Mouse (Mus musculus): ENCODE measurements at regions not wholly inside any gene's neighbourhood (a gene's known extent, or its start where the extent isn't known, plus 50 kb on each side); places are given as distances from the start of the nearest gene placed in this dataset.

GRCm38 (mm10) chrX:129448545-129448944 lies 301.0 kb upstream of the Diaph2 start:
- H3K9ac ChIP-seq (ENCODE audit: control insufficient read depth, low read depth, low read length, poor library complexity, severe bottlenecking): no peak overlapping the region
- H3K36me3 ChIP-seq (ENCODE audit: control insufficient read depth in 1 of 2, insufficient read depth in 2 of 2, low read length in 2 of 2): no peaks in the 10 kb centered on the region
- DNase-seq (ENCODE audit: low read depth, low spot score): no peak
- no peaks in the 10 kb centered on the region for H3K27me3 ChIP-seq (ENCODE audit: control insufficient read depth in 1 of 2, insufficient read depth in 2 of 2, low read length in 2 of 2)
- no peak overlapping the region for H3K4me3 ChIP-seq (ENCODE audit: control insufficient read depth in 1 of 2, insufficient read depth in 1 of 2, low read depth in 2 of 2, low read length in 2 of 2)
- no peaks in the 10 kb centered on the region for H3K9me3 ChIP-seq (replicated peaks; ENCODE audit: insufficient read depth, low read length)
- no peaks in the 10 kb centered on the region for H3K4me1 ChIP-seq (ENCODE audit: control insufficient read depth in 1 of 2, insufficient read depth in 2 of 2, low read length in 2 of 2)
- TF ChIP-seq CHD1 (IDR thresholded peaks at IDR 0.05; ENCODE audit: low read depth, low read length) (no peak), GABPA (IDR thresholded peaks at IDR 0.05; ENCODE audit: low read depth, low read length) (no peak), TCF12 (IDR thresholded peaks at IDR 0.05; ENCODE audit: low read depth, low read length) (no peak), CTCF (IDR thresholded peaks at IDR 0.05 in 2 of 3, conservative IDR thresholded peaks at IDR 0.05 in 1 of 3; ENCODE audit: control insufficient read depth in 1 of 3, insufficient read depth in 1 of 3, low read depth in 2 of 3, low read length in 3 of 3, poor library complexity in 1 of 3, severe bottlenecking in 1 of 3) (no peak), KAT2A (conservative IDR thresholded peaks at IDR 0.05; ENCODE audit: low read depth, low read length) (no peak), BHLHE40 (IDR thresholded peaks at IDR 0.05; ENCODE audit: borderline replicate concordance, low read depth, low read length) (no peak), CHD2 (IDR thresholded peaks at IDR 0.05; ENCODE audit: low read length) (no peak), MYC (IDR thresholded peaks at IDR 0.05; ENCODE audit: low read depth, low read length) (no peak), GATA1 (IDR thresholded peaks at IDR 0.05; ENCODE audit: low read depth, low read length) (no peak)
- no peak overlapping the region for H3K27ac ChIP-seq (ENCODE audit: control insufficient read depth, low read depth, low read length)
- H3K79me2 ChIP-seq (ENCODE audit: control insufficient read depth, insufficient read depth, low read length, poor library complexity): no peaks in the 10 kb centered on the region

GRCm38 (mm10) chrX:129476216-129476615 lies 273.3 kb upstream of the Diaph2 start:
- no peaks in the 10 kb centered on the region for H3K4me1 ChIP-seq (ENCODE audit: control insufficient read depth in 1 of 2, insufficient read depth in 2 of 2, low read length in 2 of 2)
- no peak overlapping the region for H3K4me3 ChIP-seq (ENCODE audit: control insufficient read depth in 1 of 2, insufficient read depth in 1 of 2, low read depth in 2 of 2, low read length in 2 of 2)
- no peaks in the 10 kb centered on the region for H3K36me3 ChIP-seq (ENCODE audit: control insufficient read depth in 1 of 2, insufficient read depth in 2 of 2, low read length in 2 of 2)
- H3K27me3 ChIP-seq (ENCODE audit: control insufficient read depth in 1 of 2, insufficient read depth in 2 of 2, low read length in 2 of 2): no peaks in the 10 kb centered on the region
- H3K9ac ChIP-seq (ENCODE audit: control insufficient read depth, low read depth, low read length, poor library complexity, severe bottlenecking): no peak overlapping the region
- no peaks in the 10 kb centered on the region for H3K79me2 ChIP-seq (ENCODE audit: control insufficient read depth, insufficient read depth, low read length, poor library complexity)
- TF ChIP-seq TBP (IDR thresholded peaks at IDR 0.05; ENCODE audit: low read depth, low read length) (no peak), ZNF384 (IDR thresholded peaks at IDR 0.05; ENCODE audit: low read depth, low read length) (no peak), GATA1 (IDR thresholded peaks at IDR 0.05; ENCODE audit: low read depth, low read length) (no peak), MXI1 (IDR thresholded peaks at IDR 0.05; ENCODE audit: low read depth, low read length) (no peak), MEF2A (IDR thresholded peaks at IDR 0.05; ENCODE audit: extremely low read depth, insufficient replicate concordance, low read depth, low read length, poor library complexity, severe bottlenecking) (no peak), MAFK (IDR thresholded peaks at IDR 0.05; ENCODE audit: borderline replicate concordance, low read depth, low read length) (no peak), POLR2AphosphoS2 (IDR thresholded peaks at IDR 0.05; ENCODE audit: low read length) (no peak), CTCF (IDR thresholded peaks at IDR 0.05 in 2 of 3, conservative IDR thresholded peaks at IDR 0.05 in 1 of 3; ENCODE audit: control insufficient read depth in 1 of 3, insufficient read depth in 1 of 3, low read depth in 2 of 3, low read length in 3 of 3, poor library complexity in 1 of 3, severe bottlenecking in 1 of 3) (no peak), SIN3A (IDR thresholded peaks at IDR 0.05; ENCODE audit: low read length) (no peak), TCF12 (IDR thresholded peaks at IDR 0.05; ENCODE audit: low read depth, low read length) (no peak)
- H3K9me3 ChIP-seq (replicated peaks; ENCODE audit: insufficient read depth, low read length): no peaks in the 10 kb centered on the region
- DNase-seq (ENCODE audit: low read depth, low spot score): no peak
- no peak overlapping the region; the same call in 1 of the 2 replicates for H3K27ac ChIP-seq (ENCODE audit: control insufficient read depth, low read depth, low read length)

Data from MEL (cell line).